Mouse (Mus musculus): ENCODE measurements around the gene Foxp1. TPM values are rescaled to one million over a fixed set of nuclear protein-coding genes. Genes with fewer than 3 reads are reported as not detected.

Gene Foxp1
- polyA plus RNA-seq, 1 experiment from 2014 or later, result 70.4 TPM

- ATAC-seq, result no peak
- H3K4me3 ChIP-seq (replicated peaks), result no peak overlapping the region
- no peaks in the 10 kb centered on the region for H3K9me3 ChIP-seq
- no peaks in the 10 kb centered on the region for H3K36me3 ChIP-seq
- no peak overlapping the region for H3K4me2 ChIP-seq (replicated peaks)
- WGBS, result 89% methylated on average over 8 of the region's 8 CpGs
- no peak overlapping the region for H3K27ac ChIP-seq
- no peaks in the 10 kb centered on the region for H3K27me3 ChIP-seq
- no peaks in the 10 kb centered on the region for H3K4me1 ChIP-seq (replicated peaks)
- H3K9ac ChIP-seq (replicated peaks), result no peak overlapping the region
Measured at GRCm38 (mm10) chr6:99253331-99253730, 269.2 kb downstream of the Foxp1 start.

GRCm38 (mm10) chr6:99252816-99253215, 269.7 kb downstream of the Foxp1 start:
- Histone ChIP-seq H3K4me2 (replicated peaks) (no peak overlapping the region), H3K27me3 (no peaks in the 10 kb centered on the region), H3K36me3 (no peaks in the 10 kb centered on the region), H3K27ac (no peak overlapping the region), H3K4me1 (replicated peaks) (no peaks in the 10 kb centered on the region), H3K9me3 (no peaks in the 10 kb centered on the region), H3K9ac (replicated peaks) (no peak overlapping the region), H3K4me3 (replicated peaks) (no peak overlapping the region)
- no peak for ATAC-seq
- WGBS, result 86% methylated on average over 5 of the region's 5 CpGs

GRCm38 (mm10) chr6:99251924-99252323, 270.6 kb downstream of the Foxp1 start:
- no peak overlapping the region for H3K27ac ChIP-seq
- no peak overlapping the region for H3K9ac ChIP-seq (replicated peaks)
- H3K27me3 ChIP-seq, result no peaks in the 10 kb centered on the region
- H3K4me3 ChIP-seq (replicated peaks), result no peak overlapping the region
- no peaks in the 10 kb centered on the region for H3K4me1 ChIP-seq (replicated peaks)
- ATAC-seq, result no peak
- WGBS, result 96% methylated on average over 4 of the region's 4 CpGs
- no peaks in the 10 kb centered on the region for H3K36me3 ChIP-seq
- no peaks in the 10 kb centered on the region for H3K9me3 ChIP-seq
- H3K4me2 ChIP-seq (replicated peaks), result no peak overlapping the region

GRCm38 (mm10) chr6:99251222-99251621, 271.3 kb downstream of the Foxp1 start:
- no peaks in the 10 kb centered on the region for H3K27me3 ChIP-seq
- H3K9me3 ChIP-seq, result no peaks in the 10 kb centered on the region
- H3K36me3 ChIP-seq, result no peaks in the 10 kb centered on the region
- no peaks in the 10 kb centered on the region for H3K4me1 ChIP-seq (replicated peaks)
- H3K4me3 ChIP-seq (replicated peaks), result no peak overlapping the region
- H3K27ac ChIP-seq, result no peak overlapping the region
- H3K4me2 ChIP-seq (replicated peaks), result no peak overlapping the region
- H3K9ac ChIP-seq (replicated peaks), result no peak overlapping the region
- WGBS, result 100% methylated on average over 3 of the region's 3 CpGs
- no peak for ATAC-seq

- no peak overlapping the region for H3K9ac ChIP-seq (replicated peaks)
- H3K4me3 ChIP-seq (replicated peaks), result no peak overlapping the region
- no peak overlapping the region for H3K27ac ChIP-seq
- no peak overlapping the region for H3K4me2 ChIP-seq (replicated peaks)
- no peaks in the 10 kb centered on the region for H3K4me1 ChIP-seq (replicated peaks)
- no peaks in the 10 kb centered on the region for H3K27me3 ChIP-seq
- H3K9me3 ChIP-seq, result no peaks in the 10 kb centered on the region
- no peak for ATAC-seq
- H3K36me3 ChIP-seq, result no peaks in the 10 kb centered on the region
- whole genome bisulfite sequencing, result 76% methylated on average over 5 of the region's 5 CpGs
Measured at GRCm38 (mm10) chr6:99249496-99250030, 273.0 kb downstream of the Foxp1 start.

- no peaks in the 10 kb centered on the region for H3K4me1 ChIP-seq (replicated peaks)
- no peaks in the 10 kb centered on the region for H3K36me3 ChIP-seq
- H3K9me3 ChIP-seq, result no peaks in the 10 kb centered on the region
- ATAC-seq, result no peak
- no peak overlapping the region for H3K4me3 ChIP-seq (replicated peaks)
- no peak overlapping the region for H3K9ac ChIP-seq (replicated peaks)
- WGBS, result 97% methylated on average over 8 of the region's 8 CpGs
- H3K27ac ChIP-seq, result no peak overlapping the region
- H3K27me3 ChIP-seq, result no peaks in the 10 kb centered on the region
- H3K4me2 ChIP-seq (replicated peaks), result no peak overlapping the region
Measured at GRCm38 (mm10) chr6:99248396-99248795, 274.1 kb downstream of the Foxp1 start.

GRCm38 (mm10) chr6:99241625-99242395, 280.7 kb downstream of the Foxp1 start:
- H3K27me3 ChIP-seq, result no peaks in the 10 kb centered on the region
- H3K4me1 ChIP-seq (replicated peaks), result no peaks in the 10 kb centered on the region
- no peaks in the 10 kb centered on the region for H3K9me3 ChIP-seq
- ATAC-seq, result no peak
- 95% methylated on average over 10 of the region's 10 CpGs for WGBS
- H3K4me2 ChIP-seq (replicated peaks), result no peak overlapping the region
- H3K4me3 ChIP-seq (replicated peaks), result no peak overlapping the region
- no peaks in the 10 kb centered on the region for H3K36me3 ChIP-seq
- H3K27ac ChIP-seq, result no peak overlapping the region
- no peak overlapping the region for H3K9ac ChIP-seq (replicated peaks)

GRCm38 (mm10) chr6:99240764-99241163, 281.8 kb downstream of the Foxp1 start:
- no peak overlapping the region for H3K4me2 ChIP-seq (replicated peaks)
- H3K36me3 ChIP-seq, result no peaks in the 10 kb centered on the region
- H3K27me3 ChIP-seq, result no peaks in the 10 kb centered on the region
- no peak overlapping the region for H3K4me3 ChIP-seq (replicated peaks)
- no peak overlapping the region for H3K9ac ChIP-seq (replicated peaks)
- no peaks in the 10 kb centered on the region for H3K4me1 ChIP-seq (replicated peaks)
- ATAC-seq, result no peak
- no peak overlapping the region for H3K27ac ChIP-seq
- no peaks in the 10 kb centered on the region for H3K9me3 ChIP-seq

GRCm38 (mm10) chr6:99235588-99235987, 286.9 kb downstream of the Foxp1 start:
- H3K4me3 ChIP-seq (replicated peaks), result no peak overlapping the region
- H3K27ac ChIP-seq, result no peak overlapping the region
- H3K9ac ChIP-seq (replicated peaks), result no peak overlapping the region
- no peak for ATAC-seq
- H3K9me3 ChIP-seq, result no peaks in the 10 kb centered on the region
- no peaks in the 10 kb centered on the region for H3K27me3 ChIP-seq
- no peaks in the 10 kb centered on the region for H3K36me3 ChIP-seq
- 76% methylated on average over 8 of the region's 8 CpGs for WGBS
- no peak overlapping the region for H3K4me2 ChIP-seq (replicated peaks)
- H3K4me1 ChIP-seq (replicated peaks), result peaks cover 14% of the 10 kb centered on the region

GRCm38 (mm10) chr6:99233411-99233810, 289.1 kb downstream of the Foxp1 start:
- Histone ChIP-seq H3K4me2 (replicated peaks) (no peak overlapping the region), H3K4me1 (replicated peaks) (peaks cover 14% of the 10 kb centered on the region), H3K9ac (replicated peaks) (no peak overlapping the region), H3K27ac (peak overlapping the region; percentile 39; the same call in 1 of the 2 replicates), H3K36me3 (no peaks in the 10 kb centered on the region), H3K27me3 (no peaks in the 10 kb centered on the region), H3K4me3 (replicated peaks) (no peak overlapping the region), H3K9me3 (no peaks in the 10 kb centered on the region)
- 58% methylated on average over 10 of the region's 10 CpGs for WGBS
- no peak for ATAC-seq

- Histone ChIP-seq H3K27me3 (no peaks in the 10 kb centered on the region), H3K9ac (replicated peaks) (no peak overlapping the region), H3K4me3 (replicated peaks) (no peak overlapping the region), H3K4me1 (replicated peaks) (peaks cover 10% of the 10 kb centered on the region), H3K4me2 (replicated peaks) (no peak overlapping the region), H3K9me3 (no peaks in the 10 kb centered on the region), H3K27ac (no peak overlapping the region), H3K36me3 (no peaks in the 10 kb centered on the region)
- WGBS, result 85% methylated on average over 6 of the region's 6 CpGs
- no peak for ATAC-seq
Measured at GRCm38 (mm10) chr6:99228336-99228870, 294.1 kb downstream of the Foxp1 start.

GRCm38 (mm10) chr6:99221147-99221546, 301.4 kb downstream of the Foxp1 start:
- Histone ChIP-seq H3K27me3 (no peaks in the 10 kb centered on the region), H3K9ac (replicated peaks) (no peak overlapping the region), H3K36me3 (no peaks in the 10 kb centered on the region), H3K4me2 (replicated peaks) (no peak overlapping the region), H3K9me3 (no peaks in the 10 kb centered on the region), H3K4me1 (replicated peaks) (peaks cover 6% of the 10 kb centered on the region; the same call in 1 of the 2 replicates), H3K27ac (no peak overlapping the region), H3K4me3 (replicated peaks) (no peak overlapping the region)
- WGBS, result 92% methylated on average over 5 of the region's 5 CpGs
- no peak for ATAC-seq
